Mouse (Mus musculus): ENCODE results near the gene Phf20.
"Not testable (repeated sequence)": the region's sequence is repeated elsewhere in the genome, so short reads cannot be mapped to it uniquely, and the experiment has no call there.

Gene Phf20

GRCm38 (mm10) chr2:156199944-156200343, 3.7 kb downstream of the Phf20 start:
- no peak for DNase-seq (ENCODE audit: low spot score)

GRCm38 (mm10) chr2:156201486-156201885, 5.2 kb downstream of the Phf20 start:
- no peak for DNase-seq (ENCODE audit: low spot score)

GRCm38 (mm10) chr2:156202848-156203437, 6.7 kb downstream of the Phf20 start:
- DNase-seq (ENCODE audit: low spot score), result peak; percentile 33

GRCm38 (mm10) chr2:156203917-156204316, 7.7 kb downstream of the Phf20 start:
- no peak for DNase-seq (ENCODE audit: low spot score)

- no peak for DNase-seq (ENCODE audit: low spot score)
Measured at GRCm38 (mm10) chr2:156217786-156218185, 21.5 kb downstream of the Phf20 start.

- DNase-seq (ENCODE audit: low spot score), result no peak
Measured at GRCm38 (mm10) chr2:156222100-156222499, 25.8 kb downstream of the Phf20 start.

- no peak for DNase-seq (ENCODE audit: low spot score)
Measured at GRCm38 (mm10) chr2:156224043-156224442, 27.8 kb downstream of the Phf20 start.

GRCm38 (mm10) chr2:156227689-156228088, 31.4 kb downstream of the Phf20 start:
- no peak for DNase-seq (ENCODE audit: low spot score)

GRCm38 (mm10) chr2:156229171-156229570, 32.9 kb downstream of the Phf20 start:
- no peak for DNase-seq (ENCODE audit: low spot score)

- no peak for DNase-seq (ENCODE audit: low spot score)
Measured at GRCm38 (mm10) chr2:156231340-156231739, 35.1 kb downstream of the Phf20 start.

- DNase-seq (ENCODE audit: low spot score), result no peak
Measured at GRCm38 (mm10) chr2:156233275-156233948, 37.1 kb downstream of the Phf20 start.

GRCm38 (mm10) chr2:156234016-156234415, 37.8 kb downstream of the Phf20 start:
- not testable (repeated sequence) for DNase-seq (ENCODE audit: low spot score)

GRCm38 (mm10) chr2:156235847-156236246, 39.6 kb downstream of the Phf20 start:
- DNase-seq (ENCODE audit: low spot score), result no peak

GRCm38 (mm10) chr2:156241662-156242061, 45.4 kb downstream of the Phf20 start:
- no peak for DNase-seq (ENCODE audit: low spot score)

GRCm38 (mm10) chr2:156243011-156243410, 46.7 kb downstream of the Phf20 start:
- DNase-seq (ENCODE audit: low spot score), result no peak

- DNase-seq (ENCODE audit: low spot score), result no peak
Measured at GRCm38 (mm10) chr2:156247599-156247998, 51.3 kb downstream of the Phf20 start.

GRCm38 (mm10) chr2:156250761-156251160, 54.5 kb downstream of the Phf20 start:
- DNase-seq (ENCODE audit: low spot score), result no peak

- no peak for DNase-seq (ENCODE audit: low spot score)
Measured at GRCm38 (mm10) chr2:156251291-156251690, 55.0 kb downstream of the Phf20 start.

GRCm38 (mm10) chr2:156257051-156257450, 60.8 kb downstream of the Phf20 start:
- peak; percentile 66 for DNase-seq (ENCODE audit: low spot score)

GRCm38 (mm10) chr2:156257922-156258761, 61.9 kb downstream of the Phf20 start:
- DNase-seq (ENCODE audit: low spot score), result no peak

GRCm38 (mm10) chr2:156260968-156261367, 64.7 kb downstream of the Phf20 start:
- no peak for DNase-seq (ENCODE audit: low spot score)

- no peak for DNase-seq (ENCODE audit: low spot score)
Measured at GRCm38 (mm10) chr2:156263204-156263893, 67.1 kb downstream of the Phf20 start.
